Mouse (Mus musculus): ENCODE measurements around the gene Scel. TPM values are rescaled to one million over a fixed set of nuclear protein-coding genes. Genes with fewer than 3 reads are reported as not detected.

Gene Scel
- total and polyA plus RNA-seq, 2 experiments from 2014 or later: 0.26 TPM; not detected in 1

DNA sequence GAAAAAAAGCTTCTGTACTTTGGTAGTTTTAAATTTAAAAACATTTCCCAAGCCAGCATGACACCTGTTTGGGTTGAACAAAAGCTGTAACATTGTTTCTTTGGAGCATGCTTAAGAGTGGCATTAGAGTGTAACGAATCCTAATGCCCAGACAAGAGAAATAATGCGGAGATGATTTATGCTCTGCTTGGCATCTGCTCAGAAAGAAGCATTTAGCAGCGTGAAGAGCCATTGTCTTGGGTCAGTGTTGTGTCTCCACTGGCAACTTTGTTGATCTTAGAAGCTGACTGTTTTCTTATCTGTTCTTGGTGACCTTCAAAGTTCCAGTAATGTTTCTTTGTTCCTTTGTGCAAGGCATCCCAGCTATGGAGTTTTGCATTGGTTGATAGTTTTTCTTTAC is 130.8 kb downstream of the Scel start:
- Histone ChIP-seq H3K9ac (replicated peaks; ENCODE audit: low read length, poor library complexity, severe bottlenecking) (no peak overlapping the region), H3K4me2 (ENCODE audit: low read depth, low read length, poor library complexity, severe bottlenecking) (no peak overlapping the region), H3K27me3 (ENCODE audit: insufficient read depth, low read length) (no peaks in the 10 kb centered on the region), H3K36me3 (ENCODE audit: insufficient read depth, low read length) (no peaks in the 10 kb centered on the region), H3K4me1 (ENCODE audit: insufficient read depth, low read length) (no peaks in the 10 kb centered on the region), H3K4me3 (ENCODE audit: low read depth, low read length) (no peak overlapping the region), H3K9me3 (ENCODE audit: low read length) (no peaks in the 10 kb centered on the region), H3K27ac (ENCODE audit: low read depth, low read length) (no peak overlapping the region)
- no peak for TF ChIP-seq CTCF (IDR thresholded peaks at IDR 0.05)
- WGBS: 44% methylated on average over 3 of the region's 3 CpGs
- no peak for ATAC-seq (ENCODE audit: low FRiP score)
- DNase-seq (ENCODE audit: low spot score): no peak

DNA sequence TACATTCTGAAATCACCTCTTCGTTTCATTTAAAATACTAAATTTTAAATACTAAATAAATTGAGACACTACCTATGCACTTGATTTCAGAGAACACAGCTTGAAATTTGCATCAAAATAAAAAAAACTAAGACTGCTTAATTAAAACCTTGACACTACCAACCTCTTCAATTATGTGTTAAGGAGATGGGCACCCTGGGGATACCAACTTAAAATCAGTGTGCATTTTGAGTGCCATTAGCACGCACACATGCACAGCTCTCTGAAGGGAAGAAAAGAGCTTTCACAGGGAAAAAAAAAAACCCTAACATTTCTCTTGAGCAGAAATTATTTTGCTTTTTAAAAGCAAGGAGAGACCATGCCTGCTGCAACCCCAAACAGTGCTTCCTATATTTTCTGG is 134.8 kb downstream of the Scel start:
- no peaks in the 10 kb centered on the region for H3K27me3 ChIP-seq (ENCODE audit: insufficient read depth, low read length)
- H3K4me1 ChIP-seq (ENCODE audit: insufficient read depth, low read length): peaks cover 4% of the 10 kb centered on the region; the same call in 1 of the 2 replicates
- TF ChIP-seq CTCF (IDR thresholded peaks at IDR 0.05): no peak
- peak overlapping the region; percentile 44; the same call in 1 of the 2 replicates for H3K9ac ChIP-seq (replicated peaks; ENCODE audit: low read length, poor library complexity, severe bottlenecking)
- peak overlapping the region; percentile 43; the same call in 1 of the 2 replicates for H3K27ac ChIP-seq (ENCODE audit: low read depth, low read length)
- H3K4me2 ChIP-seq (ENCODE audit: low read depth, low read length, poor library complexity, severe bottlenecking): no peak overlapping the region
- no peak overlapping the region for H3K4me3 ChIP-seq (ENCODE audit: low read depth, low read length)
- ATAC-seq (ENCODE audit: low FRiP score) (no peak), DNase-seq (ENCODE audit: low spot score) (no peak)
- no peaks in the 10 kb centered on the region for H3K9me3 ChIP-seq (ENCODE audit: low read length)
- no peaks in the 10 kb centered on the region for H3K36me3 ChIP-seq (ENCODE audit: insufficient read depth, low read length)
- WGBS: 39% methylated on average over 2 of the region's 2 CpGs

DNA sequence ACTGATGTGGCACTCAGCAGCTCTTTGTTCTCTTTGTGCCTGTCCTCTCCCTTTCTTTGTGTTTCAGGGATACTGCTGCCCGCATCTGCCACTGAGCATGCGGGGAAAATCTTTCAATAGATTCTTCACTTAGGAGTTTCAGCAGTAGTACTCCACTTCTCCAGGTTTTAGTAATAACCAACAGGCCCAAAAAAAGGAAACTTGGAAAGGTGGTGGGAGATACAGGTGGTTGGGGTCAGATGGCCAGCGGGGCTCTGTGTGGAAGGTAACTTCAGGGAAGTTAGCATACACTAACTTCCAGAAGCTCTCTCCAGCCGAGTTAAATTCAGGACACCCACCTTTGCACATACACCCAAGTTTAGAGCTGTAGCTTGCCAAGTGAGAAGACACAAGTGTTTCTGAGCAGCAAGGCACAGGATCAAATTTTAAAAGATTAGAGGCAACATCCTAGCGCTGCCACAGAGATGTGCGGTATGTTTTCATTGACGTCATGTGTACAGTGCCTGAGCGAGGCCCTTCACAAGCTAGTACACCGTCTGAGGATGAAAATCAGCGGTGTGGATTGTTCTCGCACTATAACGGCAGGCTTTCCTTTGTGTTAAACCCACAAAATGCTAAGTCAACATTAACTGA is 135.6 kb downstream of the Scel start:
- Histone ChIP-seq H3K27ac (ENCODE audit: low read depth, low read length) (peak overlapping the region; percentile 43; the same call in 1 of the 2 replicates), H3K36me3 (ENCODE audit: insufficient read depth, low read length) (no peaks in the 10 kb centered on the region), H3K4me1 (ENCODE audit: insufficient read depth, low read length) (peaks cover 8% of the 10 kb centered on the region; the same call in 1 of the 2 replicates), H3K4me3 (ENCODE audit: low read depth, low read length) (peak overlapping the region; percentile 98; the same call in 1 of the 2 replicates), H3K9ac (replicated peaks; ENCODE audit: low read length, poor library complexity, severe bottlenecking) (no peak overlapping the region), H3K9me3 (ENCODE audit: low read length) (no peaks in the 10 kb centered on the region), H3K4me2 (ENCODE audit: low read depth, low read length, poor library complexity, severe bottlenecking) (peak overlapping the region; percentile 69), H3K27me3 (ENCODE audit: insufficient read depth, low read length) (no peaks in the 10 kb centered on the region)
- peak; percentile 82 for DNase-seq (ENCODE audit: low spot score)
- no peak for ATAC-seq (ENCODE audit: low FRiP score)
- no peak for TF ChIP-seq CTCF (IDR thresholded peaks at IDR 0.05)
- WGBS: 22% methylated on average over 12 of the region's 12 CpGs

DNA sequence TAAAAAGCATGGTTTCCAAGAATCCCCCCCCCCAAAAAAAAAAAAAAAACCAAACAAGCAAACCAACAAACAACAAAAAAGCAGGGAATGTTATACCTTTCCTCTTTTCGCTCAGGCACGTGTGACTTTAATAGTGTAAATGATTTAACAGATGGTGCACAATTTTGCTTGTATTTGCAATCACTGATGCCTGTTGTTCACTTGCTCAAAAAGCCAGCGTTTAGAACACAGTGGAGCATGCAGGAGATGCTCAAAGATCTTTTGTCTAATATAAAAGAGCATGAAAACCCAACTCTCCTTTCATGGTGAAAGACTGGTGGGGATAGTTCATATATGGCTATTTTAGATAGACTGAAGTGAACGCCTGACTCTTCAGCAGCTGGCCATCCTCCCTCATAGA is 136.2 kb downstream of the Scel start:
- peak overlapping the region; percentile 69 for H3K4me2 ChIP-seq (ENCODE audit: low read depth, low read length, poor library complexity, severe bottlenecking)
- DNase-seq (ENCODE audit: low spot score): no peak
- peak overlapping the region; percentile 98 for H3K4me3 ChIP-seq (ENCODE audit: low read depth, low read length)
- WGBS: 33% methylated on average over 4 of the region's 4 CpGs
- H3K9me3 ChIP-seq (ENCODE audit: low read length): no peaks in the 10 kb centered on the region
- H3K36me3 ChIP-seq (ENCODE audit: insufficient read depth, low read length): no peaks in the 10 kb centered on the region
- TF ChIP-seq CTCF (IDR thresholded peaks at IDR 0.05): no peak
- peaks cover 8% of the 10 kb centered on the region; the same call in 1 of the 2 replicates for H3K4me1 ChIP-seq (ENCODE audit: insufficient read depth, low read length)
- peak overlapping the region; percentile 98; the same call in 1 of the 2 replicates for H3K27ac ChIP-seq (ENCODE audit: low read depth, low read length)
- H3K9ac ChIP-seq (replicated peaks; ENCODE audit: low read length, poor library complexity, severe bottlenecking): no peak overlapping the region
- ATAC-seq (ENCODE audit: low FRiP score): no peak
- no peaks in the 10 kb centered on the region for H3K27me3 ChIP-seq (ENCODE audit: insufficient read depth, low read length)

DNA sequence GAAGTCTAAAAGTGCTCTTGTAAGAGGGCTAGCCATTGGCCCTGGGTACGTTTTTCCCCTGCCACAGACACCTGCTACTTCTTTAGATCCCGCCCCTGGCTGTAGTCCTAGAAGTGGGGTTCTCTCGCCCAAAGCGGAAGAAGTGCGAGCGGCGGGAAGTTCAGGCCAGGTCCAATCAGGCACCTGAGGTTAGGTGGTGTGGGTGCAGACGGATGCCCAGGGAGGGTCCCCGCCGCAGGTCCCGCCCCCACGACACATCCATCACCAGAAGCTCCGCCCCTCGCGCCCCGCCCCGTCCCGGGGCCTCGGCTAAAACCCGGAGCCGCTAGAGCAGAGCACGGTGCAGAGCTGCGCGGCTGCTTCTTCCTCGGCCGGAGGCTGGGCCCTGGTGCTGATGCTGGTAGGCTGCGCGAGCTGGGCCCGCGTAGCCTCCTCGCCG is 136.8 kb downstream of the Scel start, which contains the start of gene Slain1:
Gene Slain1 (plus strand): TSS at position 333 of the 439 bp plus-strand sequence.
- no peak for TF ChIP-seq CTCF (IDR thresholded peaks at IDR 0.05)
- peak within 1 kb of the TSS; percentile 99 for H3K9ac ChIP-seq (replicated peaks; ENCODE audit: low read length, poor library complexity, severe bottlenecking)
- DNase-seq (ENCODE audit: low spot score) (peak; percentile 95), ATAC-seq (ENCODE audit: low FRiP score) (peak; percentile 95)
- no peaks in the 10 kb centered on the region for H3K9me3 ChIP-seq (ENCODE audit: low read length)
- H3K4me1 ChIP-seq (ENCODE audit: insufficient read depth, low read length): peaks cover 8% of the 10 kb centered on the region; the same call in 1 of the 2 replicates
- 1% methylated on average over 23 of the region's 32 CpGs for WGBS
- H3K27me3 ChIP-seq (ENCODE audit: insufficient read depth, low read length): no peaks in the 10 kb centered on the region
- peak within 1 kb of the TSS; percentile 98 for H3K27ac ChIP-seq (ENCODE audit: low read depth, low read length)
- H3K4me3 ChIP-seq (ENCODE audit: low read depth, low read length): peak within 1 kb of the TSS; percentile 98
- peak within 1 kb of the TSS; percentile 69 for H3K4me2 ChIP-seq (ENCODE audit: low read depth, low read length, poor library complexity, severe bottlenecking)
- no peaks in the 10 kb centered on the region for H3K36me3 ChIP-seq (ENCODE audit: insufficient read depth, low read length)

DNA sequence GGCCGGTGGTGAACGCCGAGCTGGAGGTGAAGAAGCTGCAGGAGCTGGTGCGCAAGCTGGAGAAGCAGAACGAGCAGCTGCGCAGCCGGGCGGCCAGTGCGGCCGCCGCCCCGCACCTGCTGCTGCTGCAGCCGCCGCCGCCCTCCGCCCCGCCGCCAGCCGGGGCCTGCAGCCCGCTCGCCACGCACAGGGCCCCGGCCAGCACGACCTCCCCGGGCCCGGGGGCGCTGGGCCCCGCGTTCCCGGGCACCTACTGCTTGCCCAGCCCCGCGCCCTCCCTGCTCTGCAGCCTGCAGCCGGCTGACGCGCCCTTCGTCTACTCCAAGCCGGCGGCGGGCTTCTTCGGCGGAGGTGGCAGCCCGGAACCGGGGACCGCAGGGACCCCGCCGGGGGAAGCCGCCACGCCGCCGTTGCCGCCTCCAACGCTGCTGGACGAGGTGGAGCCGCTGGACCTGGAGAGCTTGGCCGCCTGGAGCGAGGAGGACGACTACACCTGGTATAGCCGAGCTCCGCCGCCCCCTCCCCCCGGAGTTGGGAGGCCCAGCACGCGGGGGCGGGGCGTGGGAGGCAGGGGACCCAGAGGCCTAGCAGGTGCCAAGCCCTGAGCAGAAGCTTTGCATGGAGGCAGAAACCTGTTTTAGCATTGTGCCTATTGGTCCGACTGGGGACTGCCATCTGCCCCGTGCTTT is 137.4 kb downstream of the Scel start:
- peak overlapping the region; percentile 98 for H3K27ac ChIP-seq (ENCODE audit: low read depth, low read length)
- H3K9ac ChIP-seq (replicated peaks; ENCODE audit: low read length, poor library complexity, severe bottlenecking): peak overlapping the region; percentile 99
- DNase-seq (ENCODE audit: low spot score) (peak; percentile 76), ATAC-seq (ENCODE audit: low FRiP score) (peak; percentile 75)
- H3K27me3 ChIP-seq (ENCODE audit: insufficient read depth, low read length): no peaks in the 10 kb centered on the region
- H3K4me3 ChIP-seq (ENCODE audit: low read depth, low read length): peak overlapping the region; percentile 98
- no peaks in the 10 kb centered on the region for H3K9me3 ChIP-seq (ENCODE audit: low read length)
- H3K4me1 ChIP-seq (ENCODE audit: insufficient read depth, low read length): peaks cover 8% of the 10 kb centered on the region; the same call in 1 of the 2 replicates
- H3K36me3 ChIP-seq (ENCODE audit: insufficient read depth, low read length): no peaks in the 10 kb centered on the region
- H3K4me2 ChIP-seq (ENCODE audit: low read depth, low read length, poor library complexity, severe bottlenecking): peak overlapping the region; percentile 69
- no peak for TF ChIP-seq CTCF (IDR thresholded peaks at IDR 0.05)
- 0% methylated on average over 50 of the region's 67 CpGs for WGBS

All from midbrain, postnatal 0 days (tissue).